Mouse (Mus musculus) layer of hippocampus, adult 9-11 months (tissue): ENCODE results near the gene Flnb.

ENCODE experiments used
- DNase-seq: peaks from one replicate; pipeline ENCODE4 v3.0.0; 2022

Flnb gene

DNA sequence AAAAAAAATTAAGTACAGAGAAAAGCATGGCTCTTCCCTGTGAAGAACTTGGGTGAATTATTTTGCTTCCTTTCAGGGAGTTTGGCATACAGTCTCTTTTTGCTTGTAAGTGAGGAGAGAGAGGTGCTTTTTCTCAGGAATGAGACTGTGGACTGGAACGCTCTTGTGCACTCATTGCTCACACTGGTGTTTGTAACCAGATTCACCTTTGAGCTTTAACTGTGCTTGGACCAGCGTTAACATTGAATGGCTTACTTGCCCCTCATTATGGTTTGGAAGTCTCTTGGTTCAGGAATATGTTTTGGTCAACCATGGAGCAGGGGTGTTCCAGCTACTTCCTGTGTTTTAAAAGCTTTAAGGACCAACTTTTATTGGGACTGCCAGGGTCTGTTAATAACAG lies 11.4 kb downstream of the Flnb start:
- DNase-seq = no peak

DNA sequence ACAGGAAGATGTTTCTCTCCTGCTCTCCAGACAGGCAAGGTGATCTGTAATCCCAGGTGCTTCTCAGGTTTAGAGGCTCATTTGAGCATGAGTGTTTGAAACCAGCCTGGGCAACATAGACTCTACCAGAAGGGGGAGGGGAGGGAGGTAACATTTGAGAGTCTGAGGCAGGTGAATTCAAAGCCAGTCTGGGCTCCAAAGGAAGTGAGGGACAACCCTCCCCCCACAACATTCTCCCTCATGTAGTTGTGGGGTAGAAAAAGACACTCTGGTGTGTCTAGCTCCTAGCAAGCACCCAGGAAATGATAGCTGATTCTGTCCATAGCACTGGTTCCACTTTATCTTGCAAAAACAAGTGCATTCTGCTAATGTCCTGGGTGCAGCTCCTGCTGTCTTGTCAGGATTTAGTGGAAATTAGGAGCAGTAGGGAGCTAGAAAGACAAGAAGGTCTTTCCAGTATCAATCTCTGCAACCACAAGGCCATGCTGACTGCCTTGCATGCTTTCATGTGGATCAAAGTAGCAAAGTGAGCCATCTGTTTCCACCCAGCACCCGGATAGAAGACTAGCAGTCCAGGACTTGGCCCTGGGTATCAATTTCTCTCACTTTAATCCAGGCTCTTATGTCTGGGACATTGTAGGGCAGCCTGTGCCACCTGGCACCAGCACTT lies 14.1 kb downstream of the Flnb start:
- DNase-seq = no peak

DNA sequence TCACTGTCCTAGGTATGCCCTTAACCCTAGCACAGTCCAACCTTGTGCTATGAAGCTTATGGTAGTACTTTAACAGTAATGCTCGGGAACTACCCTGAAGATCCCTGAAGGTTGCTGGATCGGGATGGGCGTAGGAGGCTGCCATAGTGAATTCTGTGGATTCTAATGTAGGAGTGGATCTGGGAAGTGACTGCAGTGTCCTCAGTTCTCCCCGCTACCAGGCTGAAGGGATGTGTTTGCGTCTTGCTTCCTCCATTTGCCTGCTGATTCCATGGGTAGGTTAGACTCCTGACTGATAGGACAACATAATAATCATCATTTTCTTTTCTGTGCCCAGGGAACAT lies 14.7 kb downstream of the Flnb start:
- DNase-seq = no peak

DNA sequence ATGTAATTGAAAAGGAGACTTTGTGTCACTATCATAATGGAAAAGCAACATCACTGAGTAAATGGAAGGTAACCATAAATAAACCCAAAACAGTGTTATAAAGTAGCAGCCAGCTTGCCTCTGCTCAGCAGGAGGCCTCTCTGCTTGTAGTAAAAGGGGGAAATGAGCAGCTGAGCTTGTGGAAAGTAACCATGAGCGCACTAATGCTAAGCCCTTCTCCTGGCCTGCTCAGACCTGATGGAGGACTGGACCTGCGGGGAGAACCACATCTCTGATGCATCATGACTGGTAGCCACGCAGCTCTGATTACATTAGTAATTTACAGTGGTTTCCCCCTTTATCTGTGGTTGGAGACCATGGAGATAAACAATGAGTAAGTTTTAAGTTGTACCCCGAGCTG lies 15.7 kb downstream of the Flnb start:
- DNase-seq = no peak

DNA sequence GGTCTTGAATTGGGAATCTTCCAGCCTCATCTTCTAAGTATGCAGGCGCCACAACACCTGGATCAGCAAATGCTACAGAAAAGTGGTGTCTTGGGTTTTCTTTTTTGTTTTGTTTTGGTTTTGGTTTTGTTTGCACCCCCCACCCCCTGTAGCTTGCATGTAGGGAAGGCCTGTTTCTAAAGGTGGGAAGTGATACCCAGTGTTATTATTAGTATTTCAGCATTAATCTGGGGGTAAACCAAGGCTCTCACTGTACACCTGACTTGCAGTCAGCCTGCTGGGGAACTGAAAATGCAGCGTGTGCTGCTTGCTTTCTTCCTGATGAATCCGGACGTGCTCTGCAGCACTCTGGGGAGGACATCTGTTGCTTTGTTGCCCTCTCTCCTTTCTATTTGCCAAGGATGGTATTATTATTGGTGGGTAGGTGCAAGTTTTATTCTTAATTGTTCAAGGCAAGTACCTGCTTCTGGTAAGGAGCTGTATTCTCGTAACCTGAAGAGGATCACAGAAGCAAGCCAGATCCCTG lies 20.9 kb downstream of the Flnb start:
- no peak for DNase-seq

DNA sequence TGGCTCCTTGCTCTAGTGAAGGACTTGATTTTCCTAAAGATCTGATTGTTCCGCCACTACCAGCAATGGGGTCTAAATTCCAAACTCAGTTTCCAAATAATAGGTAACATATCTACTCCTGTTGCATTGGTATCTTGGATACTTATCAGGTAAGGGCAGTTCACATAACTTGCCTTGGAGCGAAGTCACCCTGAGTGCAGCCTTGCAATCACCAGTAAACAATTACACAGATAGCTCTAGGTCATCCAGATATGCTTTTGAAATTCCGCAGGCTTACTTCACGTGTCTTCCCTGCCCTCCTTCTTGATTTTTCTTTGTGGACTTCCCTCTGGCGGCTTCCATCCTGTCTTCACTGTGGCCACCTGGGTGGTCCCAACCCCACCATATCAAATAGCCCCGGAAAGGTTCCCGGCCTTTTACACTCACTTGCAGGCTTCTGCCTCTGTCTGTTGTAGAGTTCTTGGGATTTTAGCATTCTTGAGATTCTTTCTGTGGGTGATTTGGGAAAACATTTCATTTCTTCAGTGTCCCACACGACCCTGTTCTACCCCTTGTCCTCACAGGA lies 22.3 kb downstream of the Flnb start:
- no peak for DNase-seq

DNA sequence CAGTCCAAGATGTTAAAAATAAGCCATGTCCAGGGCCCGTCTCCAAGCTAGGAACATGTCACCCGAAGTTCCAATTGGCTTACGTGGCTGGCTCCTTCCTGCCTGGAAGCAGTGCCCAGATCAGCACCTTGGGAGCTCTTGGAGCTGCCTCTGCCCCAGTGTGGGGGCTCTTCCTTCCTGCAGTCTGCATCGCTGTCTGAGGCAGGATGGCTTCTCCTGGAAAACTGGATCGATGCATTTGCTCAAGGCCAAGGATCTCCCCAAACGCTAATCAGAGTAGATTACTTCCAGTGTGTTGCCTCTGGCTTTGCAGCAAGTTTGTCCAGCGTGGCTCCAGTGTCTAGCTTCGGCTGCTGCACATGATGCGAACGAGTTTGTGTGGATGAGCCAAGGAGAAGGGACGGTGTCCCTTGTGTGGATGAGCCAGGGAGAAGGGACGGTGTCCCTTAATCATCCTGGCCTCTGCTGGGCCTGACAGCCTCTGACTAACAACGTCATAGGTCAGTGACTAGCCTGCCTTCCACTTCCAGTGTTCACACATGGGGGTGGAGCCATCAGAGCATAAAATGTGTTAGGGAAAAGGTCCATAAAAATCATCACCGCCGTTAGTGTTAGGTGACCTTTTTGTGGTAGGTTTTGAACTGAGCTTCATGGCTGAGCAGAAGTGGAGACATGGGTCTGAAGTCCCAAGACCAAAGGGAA lies 25.0 kb downstream of the Flnb start:
- no peak for DNase-seq

DNA sequence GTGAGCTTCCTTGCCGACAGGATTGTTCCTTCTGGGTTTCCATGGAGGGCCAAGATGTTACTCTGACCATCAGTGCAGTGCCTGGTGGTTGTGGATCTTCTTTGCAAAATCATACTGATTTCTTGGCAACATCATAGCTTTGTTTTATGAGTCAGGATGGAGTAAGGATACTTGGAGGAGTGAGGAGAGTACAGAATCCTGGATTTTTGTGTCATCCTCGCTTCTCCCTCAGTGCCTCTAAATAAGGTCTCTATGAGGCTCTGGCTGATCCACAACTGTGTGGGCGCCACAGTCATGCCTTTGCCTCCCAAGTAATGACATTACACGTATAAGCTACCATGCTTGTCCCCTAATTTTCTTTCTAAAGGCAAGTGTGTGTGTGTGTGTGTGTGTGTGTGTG lies 28.9 kb downstream of the Flnb start:
- DNase-seq = no peak

DNA sequence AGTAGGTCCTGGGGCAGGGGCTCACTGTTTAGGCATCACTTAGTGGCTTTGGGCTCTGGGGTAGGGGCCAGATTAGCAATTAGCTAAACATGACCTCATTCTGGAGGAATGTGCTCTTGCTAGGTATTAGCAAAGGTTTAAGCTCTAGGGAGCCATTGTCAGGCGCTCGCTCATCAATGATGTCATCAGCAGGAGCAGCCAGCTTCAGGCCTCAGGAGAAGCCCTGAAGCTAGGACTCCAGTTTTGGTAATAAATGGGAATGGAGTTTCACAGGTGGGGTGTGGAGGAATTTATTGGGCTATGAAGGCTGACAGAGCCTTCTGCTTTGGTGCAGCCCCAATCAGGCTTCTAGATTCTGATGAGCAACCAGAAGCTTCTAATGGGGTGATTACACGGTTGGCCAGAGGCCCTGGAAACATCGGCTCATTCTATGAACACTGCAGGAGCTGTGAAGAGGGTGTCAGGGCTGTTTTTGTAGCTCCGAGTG lies 30.0 kb downstream of the Flnb start:
- no peak for DNase-seq

DNA sequence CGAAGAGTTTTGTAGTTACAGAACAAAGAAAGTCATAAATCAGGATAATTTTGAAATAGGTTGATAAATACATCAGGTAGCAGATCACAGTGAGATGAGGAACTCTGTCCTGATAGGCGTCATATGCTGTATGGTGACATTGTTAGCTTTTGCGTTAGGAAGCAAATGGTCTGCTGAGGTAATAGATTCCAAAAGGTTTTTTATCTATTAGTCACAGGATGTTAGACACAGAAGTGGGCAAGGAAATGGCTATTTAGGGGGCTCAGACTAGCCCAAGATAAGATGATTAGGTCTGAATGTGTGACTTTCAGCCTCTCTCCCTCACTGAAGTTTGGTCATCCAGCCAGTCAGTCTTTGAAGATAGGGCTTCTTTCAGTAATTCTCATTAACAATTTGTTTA lies 33.2 kb downstream of the Flnb start:
- DNase-seq = no peak

DNA sequence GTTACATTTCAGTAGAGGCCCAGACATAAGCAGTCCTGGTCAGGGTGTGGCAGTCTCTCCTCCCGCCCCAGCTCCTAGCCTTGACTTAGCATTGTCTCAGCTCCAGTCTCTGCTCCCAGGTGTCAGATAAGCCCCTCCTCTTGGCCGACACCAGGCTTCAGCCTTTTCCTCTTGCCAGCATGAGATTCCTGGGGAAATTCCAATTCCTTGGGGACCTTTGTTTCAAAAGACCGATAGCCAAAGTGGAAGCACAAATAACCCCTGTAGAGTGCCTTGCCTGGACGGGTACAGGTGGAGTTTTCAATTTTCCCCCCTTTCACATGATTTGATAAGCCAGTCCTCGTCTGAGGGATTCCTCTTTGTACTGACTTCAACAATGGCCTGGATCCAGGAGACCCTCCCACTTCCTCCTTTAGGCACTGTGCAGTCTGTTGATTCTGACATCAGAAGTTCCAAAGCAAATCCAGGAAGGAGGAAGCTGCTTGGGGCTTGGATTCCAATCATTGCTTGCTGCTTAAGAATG lies 33.8 kb downstream of the Flnb start:
- DNase-seq = peak; percentile 46

DNA sequence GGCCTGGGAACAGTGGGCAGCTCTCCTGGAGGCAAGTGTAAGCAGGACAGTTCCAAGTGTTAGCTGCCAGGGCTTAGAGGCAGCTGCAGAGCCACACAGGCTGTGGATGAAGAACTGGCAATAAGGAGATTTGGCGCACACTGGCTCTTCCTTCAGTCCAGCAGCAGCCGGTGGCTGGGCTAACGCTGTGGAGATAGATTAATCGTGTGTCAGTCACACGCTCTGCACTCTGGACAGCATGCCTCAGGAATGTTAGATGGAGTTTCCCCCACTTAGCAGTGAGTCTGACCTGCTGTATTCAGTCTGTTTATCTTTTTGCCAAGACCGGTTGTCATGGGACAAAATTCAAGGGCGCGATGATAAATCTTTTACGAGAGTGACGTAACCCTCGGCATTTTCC lies 35.9 kb downstream of the Flnb start:
- peak; percentile 14 for DNase-seq

DNA sequence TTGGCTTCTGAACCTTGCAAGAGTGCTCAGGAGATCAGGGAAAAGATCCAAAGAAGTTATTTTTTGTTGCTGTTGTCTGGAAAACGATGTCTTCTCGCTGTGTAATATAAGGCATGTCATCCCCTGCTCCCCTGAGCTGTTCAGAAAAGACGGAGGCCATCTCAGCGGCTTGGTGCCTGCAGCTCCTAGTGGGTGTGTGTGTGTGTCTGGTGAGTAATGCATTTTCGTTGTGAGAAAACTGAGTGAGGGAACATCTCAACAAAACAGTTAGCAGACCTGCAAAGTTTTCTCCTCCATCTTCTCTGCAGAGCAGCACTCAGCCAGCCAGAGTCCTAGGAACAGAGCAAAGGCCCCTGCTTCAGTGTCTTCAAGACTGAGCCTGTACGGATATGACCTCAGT lies 36.6 kb downstream of the Flnb start:
- DNase-seq = no peak

DNA sequence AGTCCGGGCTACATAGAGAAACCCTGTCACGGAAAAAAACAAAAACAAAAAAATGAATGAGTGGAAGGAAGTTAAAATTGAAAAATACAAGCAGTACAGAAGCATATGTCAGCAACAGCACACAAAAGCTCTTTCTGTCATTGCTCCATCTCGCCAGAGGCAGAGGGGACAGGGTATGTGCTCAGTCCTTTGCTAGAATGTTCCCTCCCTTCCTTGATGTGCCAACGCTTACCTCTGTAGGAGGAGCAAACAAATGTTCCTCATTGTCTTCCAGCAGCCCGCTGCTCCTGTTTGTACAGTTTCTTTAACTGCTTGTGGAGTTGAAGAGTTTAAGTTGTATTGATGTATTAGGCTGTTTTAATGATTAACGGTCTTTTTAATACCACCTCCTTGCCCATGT lies 37.3 kb downstream of the Flnb start:
- DNase-seq = peak; percentile 23

DNA sequence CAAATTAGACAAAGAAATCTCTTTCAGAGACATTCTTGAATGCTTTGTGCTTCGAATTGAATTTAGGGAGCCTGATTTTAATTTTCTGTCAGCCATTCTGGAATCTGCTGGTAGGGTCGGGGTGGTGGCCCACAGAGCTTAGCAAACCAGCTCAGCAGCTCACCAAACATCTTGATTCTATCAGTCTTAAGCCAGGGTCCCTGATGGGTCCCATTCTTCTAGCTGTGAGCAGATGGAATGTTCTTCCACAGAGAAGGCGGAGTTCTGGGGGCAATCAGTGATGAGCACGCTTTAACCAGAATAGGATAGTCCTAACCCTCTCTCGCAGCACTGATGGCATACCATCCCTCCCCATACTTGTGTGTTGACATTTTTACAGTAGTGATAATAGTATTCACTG lies 37.7 kb downstream of the Flnb start:
- no peak for DNase-seq

DNA sequence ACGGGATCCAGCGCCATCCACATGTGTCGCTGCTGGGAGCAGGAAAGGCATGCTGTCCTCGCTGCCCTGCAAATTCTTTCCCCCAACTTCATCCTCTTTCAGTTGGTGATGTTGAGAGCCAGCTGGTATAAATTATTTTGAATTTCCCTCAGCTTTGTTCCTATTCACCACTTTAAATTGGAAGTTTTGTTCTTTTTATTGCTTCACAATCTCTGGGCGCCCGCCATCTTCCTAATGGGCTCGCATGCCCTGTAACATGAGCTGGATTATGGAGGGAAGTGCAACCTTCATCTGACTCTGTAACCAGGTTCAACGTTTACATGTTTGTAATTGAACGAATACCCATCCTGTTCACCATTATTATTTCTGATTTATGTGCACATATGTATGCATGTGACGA lies 38.6 kb downstream of the Flnb start:
- no peak for DNase-seq

DNA sequence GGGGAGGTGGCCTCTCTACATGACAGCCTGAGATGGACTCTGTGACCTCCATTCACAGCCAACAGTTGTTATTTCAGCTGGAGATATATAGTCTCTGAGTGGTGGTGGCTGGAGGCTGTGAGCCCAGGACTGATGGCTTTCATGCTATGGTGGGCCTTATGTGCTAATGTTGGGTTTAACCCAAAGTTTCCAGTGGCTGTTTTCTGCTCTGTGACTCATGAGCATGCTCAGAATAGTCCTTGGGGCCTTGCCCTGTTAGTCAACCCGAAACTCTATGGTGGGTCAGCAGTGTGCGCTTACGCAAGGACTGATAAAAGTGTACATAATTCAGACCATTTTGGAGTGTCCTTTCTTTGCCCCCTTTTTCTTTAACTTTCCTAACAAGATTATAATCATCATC lies 40.1 kb downstream of the Flnb start:
- no peak for DNase-seq

DNA sequence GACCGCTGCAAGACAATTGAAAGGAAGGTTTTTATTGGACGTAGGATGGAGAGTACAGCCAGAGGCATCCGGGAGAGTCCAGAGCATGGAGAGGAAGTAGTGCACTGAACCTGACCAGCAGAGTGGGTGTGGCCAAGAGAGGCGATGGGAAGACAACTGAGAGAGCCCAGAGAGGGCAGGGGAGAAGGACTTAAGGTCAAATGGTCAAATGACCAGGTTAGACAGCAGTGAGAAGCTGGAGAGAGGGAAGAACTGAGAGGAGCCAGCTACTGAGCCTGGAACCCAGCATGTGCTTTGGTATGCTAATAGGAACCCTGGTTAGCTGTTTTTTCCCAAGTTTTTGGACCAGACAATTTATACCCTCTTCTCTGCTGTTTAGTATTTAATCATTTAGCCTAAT lies 40.7 kb downstream of the Flnb start:
- no peak for DNase-seq

DNA sequence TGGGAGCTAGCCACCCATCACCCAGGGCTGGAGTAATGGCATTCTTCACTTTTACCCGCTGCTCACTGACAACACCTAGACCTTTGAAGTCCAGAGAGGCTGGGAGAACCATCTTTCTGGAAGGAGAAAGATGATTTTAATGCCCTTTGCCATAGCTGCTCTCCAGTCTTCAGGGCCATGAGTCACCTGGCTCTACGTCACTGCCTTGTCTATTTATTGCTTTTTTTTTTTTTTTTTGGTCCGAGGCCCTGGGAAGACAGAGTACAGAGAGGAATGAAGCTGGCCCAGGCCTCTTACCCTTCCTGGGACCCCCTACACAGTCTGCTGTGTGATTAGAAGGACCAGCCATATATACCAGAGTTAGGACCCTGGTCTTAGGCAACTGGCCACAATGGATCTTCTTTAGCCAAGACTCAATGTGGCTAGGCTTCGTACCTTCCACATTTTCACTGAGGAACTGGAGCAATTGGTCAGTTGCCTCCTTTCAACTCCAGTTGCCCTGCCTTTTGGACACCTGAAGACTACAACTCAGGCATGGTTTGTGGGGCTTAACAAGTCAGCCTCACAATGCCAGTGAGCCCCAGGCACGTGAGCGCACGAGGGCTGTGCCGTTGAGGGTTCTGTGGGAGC lies 42.9 kb downstream of the Flnb start:
- DNase-seq = no peak

DNA sequence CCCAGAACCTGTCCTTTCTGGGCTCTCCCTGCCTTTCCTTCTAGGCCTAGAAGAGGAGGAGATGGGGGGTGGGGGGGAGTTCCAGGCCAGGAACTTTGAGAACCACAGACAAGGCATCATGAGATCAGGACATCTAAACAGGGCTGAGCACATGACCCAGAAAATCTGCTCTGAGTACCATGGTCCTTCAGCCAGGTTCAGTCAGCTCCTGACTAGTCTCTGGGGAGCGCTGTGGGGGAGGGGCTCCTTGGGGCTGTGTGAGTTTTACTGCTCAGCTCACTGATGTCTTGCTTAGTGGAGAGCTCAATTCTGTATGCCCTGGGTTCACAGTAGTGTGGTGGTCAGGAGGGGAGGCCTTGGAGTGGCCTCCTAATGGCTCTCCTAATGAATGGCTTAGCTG lies 43.5 kb downstream of the Flnb start:
- no peak for DNase-seq

DNA sequence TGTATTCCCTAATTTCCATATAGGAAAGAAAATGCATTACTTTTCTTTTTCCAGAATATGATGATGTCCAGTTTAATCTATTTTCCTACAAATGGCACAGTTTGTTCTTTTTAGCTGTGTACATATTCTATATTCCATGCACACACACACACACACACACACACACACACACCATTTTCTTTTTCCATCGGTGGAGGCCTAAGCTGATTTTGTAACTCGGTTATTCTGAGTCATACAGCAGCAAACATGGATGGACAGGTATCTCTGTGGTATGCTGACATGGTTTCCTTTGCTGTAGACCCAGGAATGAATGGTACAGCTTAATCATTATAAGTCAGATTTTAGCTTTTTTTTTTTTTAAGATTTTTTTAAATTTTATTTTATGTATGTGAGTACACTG lies 44.5 kb downstream of the Flnb start:
- no peak for DNase-seq

DNA sequence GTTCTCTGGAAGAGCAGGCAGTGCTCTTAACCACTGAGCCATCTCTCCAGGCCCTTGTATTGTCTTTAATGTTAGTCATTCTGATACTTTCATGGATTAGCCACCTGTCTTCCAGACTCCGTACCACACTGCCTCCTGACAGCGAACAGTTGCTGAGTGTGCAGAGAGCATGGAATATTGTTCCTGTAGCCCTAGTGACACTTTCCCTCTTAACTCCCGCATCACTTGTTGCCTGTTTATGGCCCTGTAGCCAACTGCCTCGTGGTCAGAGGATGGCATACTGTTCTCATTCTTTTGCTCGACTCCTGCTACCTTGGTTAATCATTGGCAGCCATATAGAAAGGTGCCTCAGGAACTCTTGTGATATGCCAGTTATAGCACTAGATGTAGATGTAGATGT lies 45.4 kb downstream of the Flnb start:
- DNase-seq = no peak

DNA sequence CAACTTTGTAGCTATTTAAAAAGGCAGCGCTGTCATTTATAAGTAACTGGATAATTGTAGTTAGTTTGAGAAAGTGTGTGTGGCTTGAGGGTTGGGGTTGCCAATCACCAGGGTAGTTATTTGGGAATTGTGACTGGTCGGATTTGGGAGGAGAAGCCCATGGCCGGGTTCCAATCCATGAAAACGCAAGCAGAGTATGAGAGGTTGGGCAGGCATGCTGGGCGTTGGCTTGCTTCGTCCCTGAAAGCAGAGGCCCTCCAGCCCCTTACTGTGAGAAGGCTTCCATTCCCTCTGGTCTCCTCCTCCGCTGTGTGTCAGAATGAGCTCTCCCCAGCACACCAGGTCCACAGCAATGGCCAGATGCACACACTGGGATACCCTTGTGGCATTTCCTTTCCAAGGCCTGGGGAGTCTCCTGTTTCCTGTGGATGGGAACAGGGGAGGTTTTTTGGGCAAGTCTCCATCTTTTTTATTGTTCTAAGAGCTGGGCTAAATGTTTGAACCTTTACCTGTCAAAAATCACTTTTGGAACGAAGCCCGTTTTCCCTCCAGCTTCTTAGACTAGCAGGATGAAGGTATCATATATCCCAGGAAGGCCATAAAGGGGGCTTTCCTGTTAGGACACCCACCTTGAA lies 46.2 kb downstream of the Flnb start:
- no peak for DNase-seq
